Mouse (Mus musculus): ENCODE measurements around the gene Shisa8. TPM values are rescaled to one million over a fixed set of nuclear protein-coding genes. Genes with fewer than 3 reads are reported as not detected.
"Not testable (repeated sequence)": the region's sequence is repeated elsewhere in the genome, so short reads cannot be mapped to it uniquely, and the experiment has no call there.

Shisa8 gene
- not detected for polyA plus RNA-seq (2017; shearing (Covaris generic))

DNA sequence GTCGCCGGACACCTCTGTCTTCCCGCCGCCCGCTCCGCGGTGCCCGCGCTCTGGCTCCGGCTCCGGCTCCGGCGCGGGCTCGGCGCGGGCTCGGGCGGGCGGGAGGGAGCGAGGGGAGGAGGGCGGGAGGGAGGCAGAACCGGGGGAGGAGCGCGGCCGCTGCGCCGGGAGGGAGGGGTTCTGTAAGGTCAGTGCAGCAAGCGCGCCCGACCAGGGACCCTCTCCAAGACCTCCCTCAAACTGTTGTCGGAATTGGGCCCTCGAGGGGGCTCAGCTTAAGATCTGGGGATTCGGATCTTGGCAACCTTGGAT lies at the start of gene Shisa8:
Gene Shisa8, minus strand, starts transcription at position 64 of the 312 bp plus-strand sequence.
- no peak for ATAC-seq

DNA sequence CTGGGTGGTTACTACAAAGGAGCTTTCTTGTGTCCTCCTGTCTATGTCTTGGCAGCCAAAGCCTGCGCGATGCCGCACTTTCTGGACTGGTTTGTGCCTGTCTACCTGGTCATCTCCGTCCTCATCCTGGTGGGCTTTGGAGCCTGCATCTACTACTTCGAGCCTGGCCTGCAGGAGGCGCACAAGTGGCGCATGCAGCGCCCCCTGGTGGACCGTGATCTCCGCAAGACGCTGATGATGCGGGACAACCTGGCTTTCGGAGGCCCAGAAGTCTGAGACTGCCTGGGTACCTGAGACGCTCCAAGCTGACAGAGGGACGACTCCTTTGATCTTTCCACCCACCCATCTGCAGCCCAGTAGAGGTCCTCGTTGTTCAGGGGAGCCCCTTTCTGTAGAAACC lies 46.9 kb upstream of the Shisa8 start:
- ATAC-seq = no peak

DNA sequence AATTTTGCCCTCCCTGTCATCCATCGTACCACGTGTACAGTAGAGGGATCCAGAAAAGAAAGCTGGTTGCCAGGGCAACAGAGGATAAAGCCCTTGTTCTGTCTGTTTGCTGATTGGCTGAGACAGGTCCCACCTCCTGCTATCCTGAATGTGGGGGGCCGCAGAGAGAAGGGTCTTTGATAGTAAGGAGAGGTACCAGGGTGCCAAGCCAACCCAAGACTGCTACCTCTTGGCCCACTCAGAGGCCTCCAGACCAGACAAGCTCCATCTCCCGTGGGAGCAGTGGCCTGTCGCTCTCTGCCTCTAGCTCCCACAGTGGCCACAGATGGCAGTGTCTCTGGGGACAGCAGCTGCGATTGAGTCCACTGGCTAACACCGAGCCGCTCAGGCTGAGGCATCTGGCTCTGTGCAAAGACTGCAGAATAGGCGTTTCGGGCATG lies 43.3 kb upstream of the Shisa8 start:
- no peak for ATAC-seq

DNA sequence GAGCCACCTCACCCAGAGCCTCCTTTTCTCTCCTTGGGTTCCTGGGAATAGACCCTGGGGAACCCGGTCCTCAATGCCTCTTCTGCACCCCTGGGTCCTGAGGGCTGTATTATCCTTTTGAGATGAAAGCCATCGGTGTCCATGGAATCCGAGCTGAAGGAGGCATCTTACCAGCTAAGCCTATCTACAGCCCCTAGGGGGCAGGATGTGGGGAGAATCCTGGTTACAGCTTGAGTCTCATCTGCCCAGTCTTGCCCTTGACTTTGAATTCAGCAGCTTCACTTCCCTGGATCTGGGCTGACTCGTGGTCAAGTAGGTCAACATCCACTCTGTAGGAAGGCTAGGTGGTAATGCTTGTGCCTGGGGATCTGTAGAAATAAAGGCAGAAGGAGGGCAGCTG lies 42.6 kb upstream of the Shisa8 start:
- ATAC-seq = no peak

DNA sequence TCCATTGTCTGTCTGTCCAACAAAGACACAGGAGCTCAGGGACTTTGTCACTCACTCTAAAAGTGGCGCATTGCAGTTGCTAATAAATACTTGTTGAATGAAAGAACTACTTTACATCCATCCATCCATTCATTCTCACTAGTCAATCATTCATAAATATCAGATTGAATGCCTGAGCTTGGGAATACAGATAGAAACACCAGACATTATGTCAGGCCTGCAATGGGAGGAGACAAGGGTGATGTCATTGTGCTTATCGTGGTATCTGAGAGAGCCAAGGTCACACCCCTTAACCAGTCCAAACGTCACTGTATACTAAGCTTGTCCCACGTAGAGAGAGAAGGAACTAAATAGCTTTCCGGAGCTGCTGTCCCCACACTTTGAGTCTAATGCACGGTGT lies 39.5 kb upstream of the Shisa8 start, which contains the start of gene 1500009C09Rik:
Gene 1500009C09Rik, plus strand, starts transcription at position 301 of the 400 bp plus-strand sequence.
- no peak for ATAC-seq

DNA sequence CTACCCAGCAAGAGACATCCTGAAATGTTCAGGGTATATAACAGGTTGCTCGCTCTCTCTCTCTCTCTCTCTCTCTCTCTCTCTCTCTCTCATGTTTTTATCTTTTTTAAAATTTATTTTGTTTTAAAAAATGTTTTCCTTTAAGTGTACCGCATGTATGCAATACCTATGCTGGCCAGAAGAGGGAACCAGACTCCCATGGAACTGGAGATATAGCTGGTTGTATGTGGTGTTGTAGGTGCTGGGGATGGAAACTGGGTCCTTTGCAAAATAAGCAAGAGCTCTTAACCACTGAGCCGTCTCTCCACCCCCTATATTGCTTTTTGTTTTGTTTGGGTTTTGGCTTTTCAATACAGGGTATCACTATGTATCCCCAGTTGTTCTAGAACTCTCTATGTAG lies 39.0 kb upstream of the Shisa8 start:
- no peak for ATAC-seq

DNA sequence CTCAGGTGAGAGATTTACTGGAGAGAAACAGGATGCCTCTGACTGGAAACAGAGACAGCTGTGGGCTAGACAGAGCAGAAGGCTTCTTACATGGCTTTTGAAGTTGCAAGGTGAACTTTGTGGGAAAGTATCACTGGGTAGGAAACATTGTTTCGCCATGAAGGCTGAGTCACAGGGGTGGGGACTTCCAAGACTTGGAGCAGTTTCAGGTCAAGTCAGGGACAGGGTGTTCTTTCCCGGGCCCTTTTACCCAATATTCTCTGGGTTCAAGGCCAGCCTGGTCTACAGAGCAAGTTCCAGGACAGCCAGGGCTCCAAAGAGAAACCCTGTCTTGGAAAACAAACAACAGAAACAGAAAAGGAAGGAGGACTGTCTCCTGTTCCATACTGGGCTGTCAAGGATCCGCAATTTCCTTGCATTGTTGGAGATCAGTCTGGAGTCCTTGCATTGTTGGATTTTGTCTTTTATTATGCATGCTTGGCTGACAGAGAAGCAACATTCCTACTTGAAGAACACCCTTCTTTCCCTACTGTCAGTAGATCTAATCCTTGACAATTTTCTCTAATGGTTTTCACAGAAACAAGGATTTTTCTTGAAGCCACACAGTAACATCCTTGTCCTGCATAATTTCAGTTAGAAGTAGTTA lies 34.6 kb upstream of the Shisa8 start:
- ATAC-seq = no peak

DNA sequence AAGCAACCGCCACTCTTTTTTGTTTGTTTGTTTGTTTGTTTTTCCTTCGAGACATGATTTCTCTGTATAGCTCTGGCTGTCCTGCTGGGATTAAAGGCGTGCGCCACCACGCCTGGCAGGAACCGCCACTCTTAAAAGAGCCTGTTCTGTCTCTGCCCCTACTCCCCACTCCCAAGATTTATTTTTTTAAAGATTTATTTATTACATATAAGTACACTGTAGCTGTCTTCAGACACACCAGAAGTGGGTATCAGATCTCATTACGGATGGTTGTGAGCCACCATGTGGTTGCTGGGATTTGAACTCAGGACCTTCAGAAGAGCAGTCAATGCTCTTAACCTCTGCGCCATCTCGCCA lies 32.2 kb upstream of the Shisa8 start:
- not testable (repeated sequence) for ATAC-seq

DNA sequence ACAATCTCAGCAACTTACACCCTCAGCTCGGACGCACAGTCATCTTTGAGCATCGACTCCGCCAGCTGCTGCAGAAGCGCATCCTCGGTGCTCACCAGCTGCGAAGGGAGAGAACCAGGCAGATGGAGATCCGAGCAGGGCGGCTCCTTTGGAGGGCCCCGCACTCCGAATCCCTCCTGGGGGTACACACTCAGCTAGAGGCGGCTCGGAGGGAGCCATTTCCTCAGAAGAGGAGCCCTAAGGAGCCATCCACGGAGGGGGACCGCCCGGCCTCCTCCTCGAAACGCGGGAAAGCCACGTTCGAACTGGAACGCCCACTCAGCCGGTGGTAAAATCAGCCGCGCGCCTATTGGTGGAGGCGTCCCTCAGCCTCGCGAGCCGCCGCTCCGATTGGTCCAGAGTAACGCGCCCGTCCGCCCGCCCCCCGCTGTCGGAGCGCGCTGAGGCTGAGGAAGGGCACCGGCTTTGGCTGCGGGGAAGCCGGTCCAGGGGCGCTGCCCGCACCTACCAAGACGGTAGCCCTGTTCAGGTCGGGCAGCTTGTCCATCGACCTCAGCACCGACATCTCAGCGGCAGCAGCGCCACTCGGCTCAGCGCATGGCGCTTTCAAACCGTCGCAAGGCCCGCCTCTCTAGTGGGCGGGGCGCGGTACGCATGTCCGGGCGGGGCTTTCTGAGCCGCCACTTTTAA lies 31.6 kb upstream of the Shisa8 start, which contains the start of gene Cenpm:
Gene Cenpm, minus strand, starts transcription at position 634 of the 690 bp plus-strand sequence.
- peak; percentile 98 for ATAC-seq

DNA sequence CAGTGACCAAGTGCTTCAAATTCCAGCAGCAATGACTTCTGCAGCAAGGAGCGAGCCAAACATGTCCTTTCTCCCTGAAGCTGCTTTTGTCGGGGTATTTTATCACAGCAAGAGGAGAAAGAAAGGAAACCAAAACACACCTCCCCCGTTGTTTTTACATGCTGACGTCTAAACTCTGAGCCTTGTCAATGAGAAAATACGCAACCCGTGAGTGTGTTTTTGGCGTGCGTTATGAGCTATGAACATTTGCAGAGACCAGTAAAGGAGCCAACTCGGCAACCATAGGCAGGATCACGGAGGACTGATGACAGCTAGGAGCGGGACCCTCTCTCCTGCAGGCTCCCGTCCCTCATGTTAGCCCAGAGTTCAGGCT lies 31.1 kb upstream of the Shisa8 start:
- peak; percentile 8 for ATAC-seq

DNA sequence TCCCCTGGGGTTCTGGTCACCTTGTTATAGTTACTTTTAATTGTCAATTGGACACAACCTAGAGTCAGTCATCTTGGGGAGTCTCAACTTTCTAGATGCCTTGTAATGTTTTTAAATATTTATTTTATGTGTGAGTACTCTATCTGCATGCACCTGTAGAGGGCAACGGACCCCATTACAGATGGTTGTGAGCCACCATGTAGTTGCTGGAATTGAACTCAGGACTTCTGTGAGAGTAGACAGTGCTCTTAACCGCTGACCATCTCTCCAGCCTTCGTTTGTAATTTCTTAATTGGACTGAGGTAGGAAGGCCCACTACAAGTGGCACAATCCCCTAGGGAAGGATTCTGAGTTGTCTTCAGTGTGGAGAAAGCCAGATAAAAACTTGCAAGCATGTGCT lies 30.7 kb upstream of the Shisa8 start:
- no peak for ATAC-seq

DNA sequence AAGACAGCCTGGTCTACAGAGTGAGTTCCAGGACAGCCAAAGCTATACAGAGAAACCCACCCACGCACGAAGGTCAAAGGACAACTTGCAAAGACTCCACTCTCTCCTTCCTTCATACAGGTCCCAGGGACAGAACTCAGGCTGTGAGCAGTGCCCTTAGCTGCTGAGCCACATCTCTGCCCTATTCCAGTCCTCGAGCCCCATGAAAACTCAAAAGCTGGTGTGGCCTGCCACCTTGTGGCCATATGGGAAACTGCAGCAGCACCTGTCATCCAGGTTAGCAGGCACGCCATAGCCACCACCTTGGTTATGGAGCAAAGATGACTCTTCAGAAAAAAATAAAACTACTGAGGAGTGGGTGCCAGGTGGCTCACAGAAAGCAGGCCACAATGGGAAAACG lies 23.9 kb upstream of the Shisa8 start:
- peak; percentile 77 for ATAC-seq

DNA sequence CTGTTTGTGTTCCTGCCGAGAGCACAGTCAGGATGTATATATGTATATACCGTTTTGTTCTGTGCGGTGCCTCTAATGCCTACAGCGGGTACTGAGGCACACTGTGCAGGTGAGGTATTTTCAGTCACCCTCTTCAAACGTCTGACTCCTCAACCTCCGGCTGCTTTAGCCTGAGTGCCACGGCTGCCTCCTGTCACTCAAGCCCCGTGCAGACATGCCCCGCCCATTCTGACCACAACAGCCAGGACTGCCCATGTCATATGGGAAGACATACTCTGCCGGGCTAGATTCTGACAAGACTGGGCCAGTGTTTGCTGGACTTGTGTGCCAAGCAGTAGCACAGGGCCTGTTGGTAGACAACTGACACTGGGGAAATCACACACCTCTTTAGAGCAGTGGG lies 23.0 kb upstream of the Shisa8 start:
- no peak for ATAC-seq

DNA sequence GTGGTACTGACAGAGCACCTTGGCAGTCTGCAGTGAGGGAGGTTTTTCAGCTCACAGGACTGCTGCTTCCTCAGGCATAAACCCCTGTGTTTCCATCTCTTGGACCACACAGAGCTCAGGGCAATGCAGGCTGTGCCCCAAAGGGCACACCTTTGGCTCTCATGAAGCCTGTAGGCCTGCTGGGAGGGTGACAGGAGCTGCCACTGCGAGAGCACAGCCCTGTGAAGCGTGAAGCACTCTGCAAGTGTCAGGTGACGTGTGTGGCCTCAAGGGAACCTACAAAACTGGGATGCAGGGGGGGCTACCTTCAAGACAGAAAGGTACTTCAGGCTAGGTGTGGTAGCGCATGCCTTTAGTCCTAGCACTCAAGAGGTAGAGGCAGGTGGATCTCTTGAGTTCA lies 20.0 kb upstream of the Shisa8 start:
- ATAC-seq = no peak

DNA sequence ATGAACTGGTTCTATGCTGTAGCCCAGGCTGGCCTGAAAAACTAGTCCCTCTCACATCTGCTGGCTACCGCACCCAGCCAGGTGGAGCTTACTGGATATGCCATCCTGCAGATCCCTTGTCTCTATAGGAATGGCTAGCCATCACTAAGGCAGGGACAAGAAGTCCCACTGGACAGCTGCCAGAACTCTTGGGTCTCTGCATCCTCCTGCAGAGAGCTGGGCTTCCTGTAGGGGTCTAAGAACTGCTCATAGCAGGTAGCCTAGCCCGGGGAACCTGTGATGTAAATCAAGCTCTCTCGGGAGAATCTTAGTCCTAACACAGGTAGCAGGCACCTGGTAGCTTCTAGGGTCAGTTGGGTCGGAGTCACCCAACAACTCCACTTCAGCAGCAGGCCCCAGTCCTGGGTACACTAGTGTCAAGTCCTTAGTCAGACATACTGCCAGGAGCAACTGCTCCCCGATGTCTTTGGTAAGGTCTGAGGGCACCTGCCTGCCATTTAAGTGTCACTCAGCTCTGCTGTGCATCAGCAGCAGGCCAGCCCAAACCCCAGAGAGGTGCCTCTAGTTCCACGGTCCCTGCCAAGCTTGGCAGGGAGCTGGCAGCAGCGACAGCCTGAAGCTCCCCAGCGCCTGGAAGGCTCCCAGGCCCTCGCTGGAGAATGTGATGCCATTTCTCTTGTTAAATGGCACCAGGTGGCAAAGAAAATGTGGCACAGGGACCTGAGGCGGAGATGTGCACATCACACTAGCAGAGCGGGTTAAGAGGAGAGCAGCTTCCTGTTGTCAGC lies 19.2 kb upstream of the Shisa8 start:
- ATAC-seq = no peak

DNA sequence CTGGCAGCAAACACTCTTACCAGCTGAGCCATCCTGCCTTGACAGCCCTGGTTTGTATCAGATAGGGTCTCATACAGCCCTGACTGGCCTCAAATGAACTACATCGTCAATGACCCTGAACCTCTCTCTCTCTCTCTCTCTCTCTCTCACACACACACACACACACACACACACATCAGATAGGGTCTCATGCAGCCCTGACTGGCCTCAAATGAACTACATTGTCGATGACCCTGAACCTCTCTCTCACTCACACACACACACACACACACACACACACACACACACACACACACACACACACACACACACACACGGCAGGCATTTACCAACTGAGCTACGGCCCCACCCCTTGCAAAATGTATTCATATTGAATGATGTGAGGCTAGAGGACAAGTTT lies 18.5 kb upstream of the Shisa8 start:
- ATAC-seq = no peak

DNA sequence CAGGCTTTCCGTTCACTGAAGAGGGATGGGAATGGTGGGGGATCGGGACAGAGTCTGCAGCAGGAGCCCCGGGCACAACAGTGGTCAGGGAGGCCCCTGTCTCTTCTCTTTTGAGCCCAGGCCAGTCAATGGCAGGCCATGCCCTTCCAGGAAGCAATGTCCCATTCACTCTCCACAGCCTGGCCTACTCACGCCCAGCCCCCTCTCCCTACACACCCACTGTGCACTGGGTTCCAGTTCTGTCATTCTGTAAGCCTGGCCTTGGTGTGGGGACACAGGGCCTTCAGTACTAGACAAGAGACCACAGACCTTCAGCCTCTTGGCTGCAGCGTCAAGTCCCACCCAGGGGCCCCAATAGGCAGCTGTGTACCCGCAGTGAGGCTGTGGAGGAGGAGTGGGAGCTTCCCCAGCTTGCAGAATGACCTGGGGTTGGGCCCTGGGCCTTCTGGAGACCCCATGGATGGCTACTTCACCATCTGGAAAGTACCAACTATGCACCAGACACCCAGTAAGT lies 17.5 kb upstream of the Shisa8 start:
- ATAC-seq = no peak

DNA sequence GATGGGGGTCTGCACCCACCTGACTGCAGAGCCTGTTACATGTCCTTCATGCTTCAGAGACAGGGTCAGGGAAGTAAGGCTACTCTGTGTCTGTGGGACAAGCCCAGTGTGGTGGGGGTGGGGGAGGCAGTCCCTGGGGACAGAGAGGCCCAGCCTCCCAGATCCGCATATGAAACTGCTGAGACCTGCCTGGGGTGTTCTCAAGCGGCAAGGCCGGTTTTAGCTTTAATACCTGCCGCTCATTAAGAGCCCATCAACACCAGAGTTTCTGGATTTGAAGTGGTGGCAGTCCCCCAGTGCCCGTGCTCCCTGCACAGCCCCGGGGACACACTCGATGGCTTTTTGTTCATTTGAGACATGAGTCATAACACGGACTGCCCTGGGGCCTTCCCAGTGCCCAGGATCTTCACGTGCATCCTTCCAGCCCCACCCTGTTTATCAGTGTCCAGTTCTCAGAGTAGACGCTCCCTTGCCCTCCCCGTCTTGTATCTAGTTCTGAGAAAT lies 17.0 kb upstream of the Shisa8 start:
- no peak for ATAC-seq

DNA sequence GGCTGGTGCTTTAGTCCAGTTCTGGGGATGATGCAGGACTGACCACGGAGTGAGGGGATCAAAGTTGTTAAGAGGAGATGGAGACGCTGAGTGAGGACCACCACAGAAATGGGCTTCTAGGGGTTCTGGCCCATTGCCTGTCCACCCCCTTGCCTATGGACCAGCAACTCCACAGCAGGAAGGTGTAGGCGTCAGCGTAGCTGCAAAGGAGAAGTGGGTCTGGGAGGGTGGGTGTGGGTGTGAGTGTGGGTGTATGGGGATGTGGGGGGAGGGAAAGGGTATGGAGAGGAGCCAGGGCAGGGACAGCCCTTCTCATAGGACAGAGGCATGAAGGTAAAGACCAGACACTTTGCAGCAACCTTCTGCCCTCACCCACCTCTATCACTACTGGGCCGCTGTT lies 13.2 kb upstream of the Shisa8 start:
- no peak for ATAC-seq

DNA sequence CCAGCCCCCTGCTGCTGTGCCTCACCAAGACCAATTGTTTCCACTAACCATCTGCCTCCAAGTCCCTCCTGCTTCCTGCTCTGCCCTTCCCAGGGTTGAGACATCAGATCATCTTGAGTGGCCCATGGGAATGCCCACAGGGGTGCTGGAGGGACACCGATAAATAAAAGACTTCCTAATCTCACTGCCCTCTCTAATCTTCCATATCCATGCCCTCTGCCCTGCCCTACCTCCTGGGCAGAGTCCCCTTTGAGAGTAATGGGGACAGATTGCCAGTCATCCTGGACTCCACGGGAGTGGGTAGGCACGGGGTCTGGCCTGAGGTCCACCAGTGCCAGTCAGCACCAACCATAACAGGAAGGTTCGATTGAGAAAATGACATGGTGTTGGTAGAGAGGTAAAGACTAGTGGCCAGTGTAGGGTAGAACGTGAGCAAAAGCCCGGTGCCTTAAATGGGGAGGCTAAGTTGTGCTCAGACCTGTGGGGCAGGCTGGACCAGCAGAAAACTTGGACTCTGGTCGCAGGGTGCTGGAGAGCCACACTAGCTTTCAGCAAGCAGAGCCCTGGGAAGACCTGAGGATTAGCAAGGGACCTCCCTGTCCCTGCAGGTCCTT lies 12.1 kb upstream of the Shisa8 start:
- no peak for ATAC-seq

DNA sequence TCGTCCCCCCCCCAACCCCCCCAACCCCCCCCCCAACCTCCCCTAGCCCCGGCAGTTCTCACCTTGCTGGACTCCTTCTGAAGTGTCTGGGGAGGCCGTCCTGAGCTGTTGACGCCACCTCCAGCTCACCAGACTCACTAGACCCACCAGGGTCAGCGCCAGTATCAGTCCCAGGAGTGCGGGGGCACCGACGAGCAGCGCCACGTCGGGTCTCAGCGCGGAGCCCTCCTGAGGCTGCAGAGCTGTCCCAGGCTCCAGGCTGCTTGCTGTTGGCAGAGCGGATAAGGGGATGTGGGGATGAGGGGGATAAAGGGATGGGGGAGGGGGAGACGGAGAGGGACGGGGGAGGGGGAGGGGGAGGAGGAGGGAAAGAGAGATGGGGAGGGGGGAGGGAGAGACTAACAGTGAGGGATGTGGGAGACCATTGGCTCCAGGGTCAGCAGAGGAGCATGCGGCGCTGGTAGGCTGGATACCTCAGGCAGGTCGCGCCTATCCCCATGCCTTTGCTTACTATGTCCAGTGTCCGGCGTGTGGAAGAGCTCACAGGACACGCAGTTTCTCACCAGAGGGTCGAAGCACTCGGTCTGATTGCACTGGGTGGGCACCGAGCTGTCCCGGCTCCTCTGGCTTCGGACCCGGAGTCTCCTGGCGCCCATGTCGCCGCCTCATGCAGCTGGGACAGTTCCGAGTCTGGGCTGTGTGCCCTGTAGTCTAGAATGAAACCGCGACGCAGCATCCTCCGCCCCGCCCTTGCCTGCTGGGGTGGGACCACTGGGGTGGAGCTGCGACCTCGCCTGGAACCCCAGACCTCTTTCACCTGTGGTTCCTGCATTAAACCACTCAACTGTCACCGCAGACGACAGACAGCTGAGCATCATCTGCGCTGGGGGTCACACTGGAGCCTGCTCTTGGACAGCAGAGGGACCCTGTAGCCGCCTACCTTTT lies 11.3 kb upstream of the Shisa8 start, which contains the start of gene Tnfrsf13c:
Gene Tnfrsf13c, minus strand, starts transcription at position 713 of the 945 bp plus-strand sequence.
- ATAC-seq = peak; percentile 84

DNA sequence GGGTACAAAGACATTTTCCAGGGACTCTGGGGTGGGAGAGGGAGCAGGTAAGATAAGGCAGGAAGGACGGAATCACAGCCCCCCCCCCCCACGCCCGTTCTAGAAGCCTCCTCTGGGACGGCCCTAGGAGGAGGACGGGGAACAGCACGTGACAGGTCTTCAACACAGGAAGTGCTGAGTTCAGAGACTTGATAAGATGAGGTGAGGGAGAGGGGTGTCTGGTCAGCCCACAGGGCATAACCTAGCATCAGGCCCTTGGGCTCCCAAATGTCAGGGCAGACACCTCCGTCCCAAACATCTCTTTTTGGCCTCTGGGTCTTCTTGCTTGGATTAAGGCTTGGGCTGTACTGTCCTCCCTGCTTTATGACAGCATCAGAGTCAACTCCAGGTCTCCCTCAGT lies 10.6 kb upstream of the Shisa8 start:
- ATAC-seq = no peak
